Mouse (Mus musculus): ENCODE data around the gene 1700021F05Rik.

DNA sequence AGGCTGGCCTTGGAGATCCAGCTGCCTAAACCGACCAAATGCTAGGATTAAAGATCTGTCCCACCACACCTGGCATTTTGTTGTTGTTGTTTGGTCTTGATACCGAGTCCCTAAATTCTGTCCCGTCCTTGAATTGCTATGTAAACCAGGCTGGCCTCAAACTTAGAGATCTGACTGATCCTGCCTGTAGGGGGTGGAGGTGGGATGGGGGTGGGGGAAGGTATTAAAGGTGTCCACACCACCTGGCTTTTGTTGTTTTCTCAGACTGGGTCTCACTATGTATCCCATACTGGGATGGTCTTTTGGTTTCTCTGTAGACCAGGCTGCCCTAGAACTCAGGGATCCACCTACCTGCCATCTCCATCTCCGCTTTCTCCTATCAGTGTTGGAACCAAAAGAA is 59.6 kb downstream of the 1700021F05Rik start:
- no peak for TF ChIP-seq CTCF (IDR thresholded peaks at IDR 0.05; ENCODE audit: borderline replicate concordance, insufficient read depth, low read depth, low read length)
- TF ChIP-seq POLR2A (IDR thresholded peaks at IDR 0.05; ENCODE audit: borderline replicate concordance, insufficient read depth, low read length), result no peak
